Mouse (Mus musculus): Measurements from ENCODE around the gene Pcdh17. TPM values are rescaled to one million over a fixed set of nuclear protein-coding genes. Genes with fewer than 3 reads are reported as not detected.
A peak's percentile ranks its signal among the peaks of the same experiment; 100 is the strongest.

The Pcdh17 gene
- polyA plus RNA-seq, 1 experiment from 2014 or later = 20.6 TPM

DNA sequence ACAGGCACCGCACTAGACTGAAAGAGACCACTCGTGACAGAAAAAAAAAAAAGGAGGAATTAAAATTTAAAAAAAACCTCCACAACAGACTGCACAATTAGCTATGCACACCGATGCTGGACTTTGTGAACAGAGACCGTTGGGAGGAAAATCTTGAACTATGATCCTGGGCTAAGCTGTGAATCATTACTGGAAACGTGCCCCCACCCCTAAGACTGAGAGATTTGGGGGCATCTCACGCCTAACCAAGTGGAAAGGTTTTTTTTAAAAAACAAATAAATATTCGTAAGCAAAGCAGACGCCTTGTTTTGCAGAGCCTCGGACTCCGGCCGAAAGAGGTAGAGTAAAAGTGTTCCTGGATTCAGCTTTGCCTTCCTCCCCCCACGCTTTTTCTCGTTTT is 398 bp downstream of the Pcdh17 start:
- Histone ChIP-seq H3K4me1 (ENCODE audit: insufficient read depth) (no peaks in the 10 kb centered on the region), H3K36me3 (ENCODE audit: insufficient read depth) (no peaks in the 10 kb centered on the region), H3K27me3 (ENCODE audit: insufficient read depth, low read length) (peaks cover 19% of the 10 kb centered on the region), H3K27ac (ENCODE audit: low read depth) (no peak overlapping the region), H3K9ac (peak overlapping the region; percentile 45), H3K4me2 (peak overlapping the region; percentile 89), H3K9me3 (ENCODE audit: low read depth, low read length) (no peaks in the 10 kb centered on the region), H3K4me3 (ENCODE audit: low read depth, low read length) (peak overlapping the region; percentile 57)
- ATAC-seq (ENCODE audit: insufficient read depth) (no peak), DNase-seq (peak; percentile 12)
- no peak for TF ChIP-seq CTCF (IDR thresholded peaks at IDR 0.05; ENCODE audit: low read depth)
- WGBS = under 1% methylated on average over 13 of the region's 13 CpGs

- no peak for TF ChIP-seq CTCF (IDR thresholded peaks at IDR 0.05; ENCODE audit: low read depth)
- Histone ChIP-seq H3K4me1 (ENCODE audit: insufficient read depth) (no peaks in the 10 kb centered on the region), H3K9ac (peak overlapping the region; percentile 45), H3K4me2 (peak overlapping the region; percentile 89), H3K27me3 (ENCODE audit: insufficient read depth, low read length) (peaks cover 19% of the 10 kb centered on the region), H3K4me3 (ENCODE audit: low read depth, low read length) (peak overlapping the region; percentile 57), H3K36me3 (ENCODE audit: insufficient read depth) (no peaks in the 10 kb centered on the region), H3K27ac (ENCODE audit: low read depth) (no peak overlapping the region), H3K9me3 (ENCODE audit: low read depth, low read length) (no peaks in the 10 kb centered on the region)
- peak; percentile 46 for DNase-seq
- no peak for ATAC-seq (ENCODE audit: insufficient read depth)
- under 1% methylated on average over 21 of the region's 21 CpGs for WGBS
Observed at GRCm38 (mm10) chr14:84444276-84444662, 906 bp downstream of the Pcdh17 start.

- H3K36me3 ChIP-seq (ENCODE audit: insufficient read depth) = no peaks in the 10 kb centered on the region
- under 1% methylated on average over 21 of the region's 21 CpGs for WGBS
- DNase-seq (peak; percentile 64), ATAC-seq (ENCODE audit: insufficient read depth) (no peak)
- H3K4me2 ChIP-seq = peak overlapping the region; percentile 89
- H3K27ac ChIP-seq (ENCODE audit: low read depth) = peak overlapping the region; percentile 60; the same call in 1 of the 2 replicates
- H3K4me1 ChIP-seq (ENCODE audit: insufficient read depth) = no peaks in the 10 kb centered on the region
- peaks cover 19% of the 10 kb centered on the region for H3K27me3 ChIP-seq (ENCODE audit: insufficient read depth, low read length)
- H3K4me3 ChIP-seq (ENCODE audit: low read depth, low read length) = peak overlapping the region; percentile 57
- H3K9me3 ChIP-seq (ENCODE audit: low read depth, low read length) = no peaks in the 10 kb centered on the region
- H3K9ac ChIP-seq = peak overlapping the region; percentile 45
- TF ChIP-seq CTCF (IDR thresholded peaks at IDR 0.05; ENCODE audit: low read depth) = no peak
Observed at GRCm38 (mm10) chr14:84444663-84445502, 1.5 kb downstream of the Pcdh17 start.

DNA sequence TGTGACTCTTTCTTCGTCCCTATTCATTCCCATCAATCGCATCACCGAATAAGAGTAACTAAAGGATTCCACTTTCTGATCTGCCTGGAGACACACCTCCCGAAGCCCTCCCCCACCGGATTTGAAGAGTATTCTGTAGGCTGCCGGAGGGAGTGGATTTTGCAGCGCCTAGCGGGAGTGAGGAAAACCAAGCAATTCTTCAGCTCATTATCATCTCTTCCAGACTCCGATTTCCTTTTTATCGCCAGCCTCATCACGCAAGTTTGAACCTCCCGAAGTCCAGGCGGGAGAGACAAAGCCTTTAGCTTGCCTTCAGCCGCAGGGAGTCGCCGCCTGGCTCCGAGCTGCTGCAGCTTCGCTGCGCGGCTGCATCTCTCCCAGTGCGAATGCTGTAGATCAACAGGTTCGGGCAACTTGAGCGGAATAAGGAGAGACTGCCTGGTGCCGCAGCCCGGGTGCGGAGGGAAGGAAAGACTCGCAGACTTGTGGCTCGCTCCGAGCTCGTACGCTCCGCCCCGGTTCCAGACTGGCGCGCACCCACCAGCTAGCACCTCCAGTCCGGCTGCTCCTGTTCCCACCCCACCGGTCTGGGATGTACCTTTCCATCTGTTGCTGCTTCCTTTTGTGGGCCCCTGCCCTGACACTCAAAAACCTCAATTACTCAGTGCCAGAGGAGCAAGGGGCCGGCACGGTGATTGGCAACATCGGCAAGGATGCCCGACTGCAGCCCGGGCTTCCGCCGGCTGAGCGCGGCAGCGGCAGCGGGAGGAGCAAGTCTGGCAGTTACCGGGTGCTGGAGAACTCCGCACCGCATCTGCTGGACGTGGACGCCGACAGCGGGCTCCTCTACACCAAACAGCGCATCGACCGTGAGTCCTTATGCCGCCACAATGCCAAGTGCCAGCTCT is 2.4 kb downstream of the Pcdh17 start:
- H3K27me3 ChIP-seq (ENCODE audit: insufficient read depth, low read length) = peaks cover 19% of the 10 kb centered on the region
- H3K9me3 ChIP-seq (ENCODE audit: low read depth, low read length) = no peaks in the 10 kb centered on the region
- TF ChIP-seq CTCF (IDR thresholded peaks at IDR 0.05; ENCODE audit: low read depth) = no peak
- peak overlapping the region; percentile 60 for H3K27ac ChIP-seq (ENCODE audit: low read depth)
- DNase-seq = peak; percentile 64
- peak overlapping the region; percentile 89 for H3K4me2 ChIP-seq
- no peaks in the 10 kb centered on the region for H3K4me1 ChIP-seq (ENCODE audit: insufficient read depth)
- H3K9ac ChIP-seq = peak overlapping the region; percentile 45
- ATAC-seq (ENCODE audit: insufficient read depth) = no peak
- H3K4me3 ChIP-seq (ENCODE audit: low read depth, low read length) = peak overlapping the region; percentile 57
- no peaks in the 10 kb centered on the region for H3K36me3 ChIP-seq (ENCODE audit: insufficient read depth)
- WGBS = under 1% methylated on average over 59 of the region's 59 CpGs

DNA sequence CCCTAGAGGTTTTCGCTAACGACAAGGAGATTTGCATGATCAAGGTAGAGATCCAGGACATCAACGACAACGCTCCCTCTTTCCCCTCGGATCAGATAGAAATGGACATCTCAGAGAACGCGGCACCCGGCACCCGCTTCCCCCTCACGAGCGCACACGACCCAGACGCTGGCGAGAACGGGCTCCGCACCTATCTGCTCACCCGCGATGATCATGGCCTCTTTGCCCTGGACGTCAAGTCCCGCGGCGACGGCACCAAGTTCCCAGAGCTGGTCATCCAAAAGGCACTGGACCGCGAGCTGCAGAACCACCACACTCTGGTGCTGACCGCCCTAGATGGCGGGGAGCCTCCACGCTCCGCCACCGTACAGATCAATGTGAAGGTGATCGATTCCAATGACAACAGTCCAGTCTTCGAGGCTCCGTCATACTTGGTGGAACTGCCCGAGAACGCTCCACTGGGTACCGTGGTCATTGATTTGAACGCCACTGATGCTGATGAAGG is 3.1 kb downstream of the Pcdh17 start:
- peak overlapping the region; percentile 57 for H3K4me3 ChIP-seq (ENCODE audit: low read depth, low read length)
- H3K9me3 ChIP-seq (ENCODE audit: low read depth, low read length) = no peaks in the 10 kb centered on the region
- no peak for ATAC-seq (ENCODE audit: insufficient read depth)
- DNase-seq = no peak
- no peak for TF ChIP-seq CTCF (IDR thresholded peaks at IDR 0.05; ENCODE audit: low read depth)
- H3K27me3 ChIP-seq (ENCODE audit: insufficient read depth, low read length) = peaks cover 19% of the 10 kb centered on the region
- H3K4me2 ChIP-seq = peak overlapping the region; percentile 89
- WGBS = 5% methylated on average over 37 of the region's 37 CpGs
- H3K9ac ChIP-seq = peak overlapping the region; percentile 45
- no peak overlapping the region for H3K27ac ChIP-seq (ENCODE audit: low read depth)
- H3K36me3 ChIP-seq (ENCODE audit: insufficient read depth) = no peaks in the 10 kb centered on the region
- H3K4me1 ChIP-seq (ENCODE audit: insufficient read depth) = no peaks in the 10 kb centered on the region

DNA sequence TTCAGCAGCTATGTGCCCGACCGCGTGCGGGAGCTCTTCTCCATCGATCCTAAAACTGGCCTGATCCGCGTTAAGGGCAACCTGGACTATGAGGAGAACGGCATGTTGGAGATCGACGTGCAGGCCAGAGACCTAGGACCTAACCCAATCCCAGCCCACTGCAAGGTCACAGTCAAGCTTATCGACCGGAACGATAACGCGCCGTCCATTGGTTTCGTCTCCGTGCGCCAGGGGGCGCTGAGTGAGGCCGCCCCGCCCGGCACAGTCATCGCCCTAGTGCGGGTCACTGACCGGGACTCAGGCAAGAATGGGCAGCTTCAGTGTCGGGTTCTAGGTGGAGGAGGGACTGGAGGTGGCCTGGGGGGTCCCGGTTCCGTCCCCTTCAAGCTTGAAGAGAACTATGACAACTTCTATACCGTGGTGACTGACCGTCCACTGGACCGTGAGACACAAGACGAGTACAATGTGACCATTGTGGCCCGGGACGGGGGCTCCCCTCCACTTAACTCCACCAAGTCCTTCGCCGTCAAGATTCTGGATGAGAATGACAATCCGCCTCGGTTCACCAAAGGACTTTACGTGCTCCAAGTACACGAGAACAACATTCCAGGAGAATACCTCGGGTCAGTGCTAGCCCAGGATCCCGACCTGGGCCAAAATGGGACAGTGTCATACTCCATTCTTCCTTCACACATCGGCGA is 3.7 kb downstream of the Pcdh17 start:
- Histone ChIP-seq H3K27ac (ENCODE audit: low read depth) (no peak overlapping the region), H3K9me3 (ENCODE audit: low read depth, low read length) (no peaks in the 10 kb centered on the region), H3K4me2 (peak overlapping the region; percentile 89), H3K27me3 (ENCODE audit: insufficient read depth, low read length) (peaks cover 19% of the 10 kb centered on the region), H3K4me3 (ENCODE audit: low read depth, low read length) (peak overlapping the region; percentile 57), H3K36me3 (ENCODE audit: insufficient read depth) (no peaks in the 10 kb centered on the region), H3K9ac (peak overlapping the region; percentile 45), H3K4me1 (ENCODE audit: insufficient read depth) (no peaks in the 10 kb centered on the region)
- peak; percentile 73 for TF ChIP-seq CTCF (IDR thresholded peaks at IDR 0.05; ENCODE audit: low read depth)
- 0 out of 2 replicates have a peak, but pooled peaks have one; percentile 4 for ATAC-seq (ENCODE audit: insufficient read depth)
- 7% methylated on average over 45 of the region's 45 CpGs for WGBS
- DNase-seq = peak; percentile 65

Data from lung, embryonic 14.5 days (tissue).